Mouse (Mus musculus) liver, embryonic 14 days (tissue): ENCODE measurements around the gene Arhgap5. TPM values are rescaled to one million over a fixed set of nuclear protein-coding genes. Genes with fewer than 3 reads are reported as not detected.

ENCODE experiments used
- polyA plus RNA-seq: library from polyadenylated mRNA; depleted of rRNA; stranded (reverse); fragments of >200 nt; gene quantifications from 2 replicates; pipeline ENCODE4 v1.2.3, GENCODE M21; 2012; rRNA removed

Gene Arhgap5
- 3.6 and 4.2 TPM in 2 replicates for polyA plus RNA-seq

GRCm38 (mm10) chr12:52503456-52504320, at the start of gene Arhgap5:
Gene Arhgap5, plus strand, starts transcription at chr12:52503972.

Other genes with a start within 250 kb of the Arhgap5 start
- under 0.01 and 0.05 TPM in 2 replicates for gene Akap6, start 195.4 kb downstream of the Arhgap5 start, polyA plus RNA-seq